Mouse (Mus musculus): ENCODE data around the gene Prss30. TPM values are rescaled to one million over a fixed set of nuclear protein-coding genes. Genes with fewer than 3 reads are reported as not detected.

Gene Prss30
- not detected for polyA plus RNA-seq (2014; fragmentation: Illumina TruSeq; extraction: RNeasy Lipid Tissue Mini Kit (QIAGEN cat#74804); ENCODE audit: low read depth, low replicate concordance)

GRCm38 (mm10) chr17:23980297-23980909 lies at the start of gene Prss30:
Gene Prss30, minus strand, starts transcription at chr17:23980566.

GRCm38 (mm10) chr17:23997901-23998300 lies 17.5 kb upstream of the Prss30 start, which contains the start of gene Prss22:
Gene Prss22, minus strand, starts transcription at chr17:23998100.

GRCm38 (mm10) chr17:23955174-23955573 lies 25.2 kb downstream of the Prss30 start, which contains the start of gene Sbpl:
Gene Sbpl, minus strand, starts transcription at chr17:23955274.

GRCm38 (mm10) chr17:23941372-23941771 lies 39.0 kb downstream of the Prss30 start, which contains the start of gene Sbp:
Gene Sbp, plus strand, starts transcription at chr17:23941672.

Other genes with a start within 250 kb of the Prss30 start
- gene Paqr4, start 239.7 kb downstream of the Prss30 start, polyA plus RNA-seq (2014; fragmentation: Illumina TruSeq; extraction: RNeasy Lipid Tissue Mini Kit (QIAGEN cat#74804); ENCODE audit: low read depth, low replicate concordance), result 0.61 TPM
- not detected for gene Kremen2, start 234.7 kb downstream of the Prss30 start, polyA plus RNA-seq (2014; fragmentation: Illumina TruSeq; extraction: RNeasy Lipid Tissue Mini Kit (QIAGEN cat#74804); ENCODE audit: low read depth, low replicate concordance)
- 1.4 TPM for gene Flywch1, start 209.0 kb downstream of the Prss30 start, polyA plus RNA-seq (2014; fragmentation: Illumina TruSeq; extraction: RNeasy Lipid Tissue Mini Kit (QIAGEN cat#74804); ENCODE audit: low read depth, low replicate concordance)
- not detected for gene Flywch2, start 194.5 kb downstream of the Prss30 start, polyA plus RNA-seq (2014; fragmentation: Illumina TruSeq; extraction: RNeasy Lipid Tissue Mini Kit (QIAGEN cat#74804); ENCODE audit: low read depth, low replicate concordance)
- 42.5 TPM for gene Srrm2, start 190.0 kb downstream of the Prss30 start, polyA plus RNA-seq (2014; fragmentation: Illumina TruSeq; extraction: RNeasy Lipid Tissue Mini Kit (QIAGEN cat#74804); ENCODE audit: low read depth, low replicate concordance)
- 9.9 TPM for gene Elob, start 151.4 kb downstream of the Prss30 start, polyA plus RNA-seq (2014; fragmentation: Illumina TruSeq; extraction: RNeasy Lipid Tissue Mini Kit (QIAGEN cat#74804); ENCODE audit: low read depth, low replicate concordance)
- not detected for gene Prss33, start 144.5 kb downstream of the Prss30 start, polyA plus RNA-seq (2014; fragmentation: Illumina TruSeq; extraction: RNeasy Lipid Tissue Mini Kit (QIAGEN cat#74804); ENCODE audit: low read depth, low replicate concordance)
- gene Prss32, start 136.7 kb downstream of the Prss30 start, polyA plus RNA-seq (2014; fragmentation: Illumina TruSeq; extraction: RNeasy Lipid Tissue Mini Kit (QIAGEN cat#74804); ENCODE audit: low read depth, low replicate concordance), result not detected
- gene Prss41, start 136.4 kb downstream of the Prss30 start, polyA plus RNA-seq (2014; fragmentation: Illumina TruSeq; extraction: RNeasy Lipid Tissue Mini Kit (QIAGEN cat#74804); ENCODE audit: low read depth, low replicate concordance), result not detected
- gene Prss21, start 112.5 kb downstream of the Prss30 start, polyA plus RNA-seq (2014; fragmentation: Illumina TruSeq; extraction: RNeasy Lipid Tissue Mini Kit (QIAGEN cat#74804); ENCODE audit: low read depth, low replicate concordance), result not detected
- gene Dcpp1, start 99.7 kb downstream of the Prss30 start, polyA plus RNA-seq (2014; fragmentation: Illumina TruSeq; extraction: RNeasy Lipid Tissue Mini Kit (QIAGEN cat#74804); ENCODE audit: low read depth, low replicate concordance), result not detected
- gene Dcpp2, start 99.7 kb downstream of the Prss30 start, polyA plus RNA-seq (2014; fragmentation: Illumina TruSeq; extraction: RNeasy Lipid Tissue Mini Kit (QIAGEN cat#74804); ENCODE audit: low read depth, low replicate concordance), result not detected
- gene Dcpp3, start 63.1 kb downstream of the Prss30 start, polyA plus RNA-seq (2014; fragmentation: Illumina TruSeq; extraction: RNeasy Lipid Tissue Mini Kit (QIAGEN cat#74804); ENCODE audit: low read depth, low replicate concordance), result not detected
- not detected for gene Sbp, start 38.9 kb downstream of the Prss30 start, polyA plus RNA-seq (2014; fragmentation: Illumina TruSeq; extraction: RNeasy Lipid Tissue Mini Kit (QIAGEN cat#74804); ENCODE audit: low read depth, low replicate concordance)
- not detected for gene Sbpl, start 25.3 kb downstream of the Prss30 start, polyA plus RNA-seq (2014; fragmentation: Illumina TruSeq; extraction: RNeasy Lipid Tissue Mini Kit (QIAGEN cat#74804); ENCODE audit: low read depth, low replicate concordance)
- not detected for gene Prss22, start 17.5 kb upstream of the Prss30 start, polyA plus RNA-seq (2014; fragmentation: Illumina TruSeq; extraction: RNeasy Lipid Tissue Mini Kit (QIAGEN cat#74804); ENCODE audit: low read depth, low replicate concordance)
- not detected for gene Prss27, start 57.6 kb upstream of the Prss30 start, polyA plus RNA-seq (2014; fragmentation: Illumina TruSeq; extraction: RNeasy Lipid Tissue Mini Kit (QIAGEN cat#74804); ENCODE audit: low read depth, low replicate concordance)
- gene Kctd5, start 92.9 kb upstream of the Prss30 start, polyA plus RNA-seq (2014; fragmentation: Illumina TruSeq; extraction: RNeasy Lipid Tissue Mini Kit (QIAGEN cat#74804); ENCODE audit: low read depth, low replicate concordance), result 7.5 TPM
- gene Pdpk1, start 170.4 kb upstream of the Prss30 start, polyA plus RNA-seq (2014; fragmentation: Illumina TruSeq; extraction: RNeasy Lipid Tissue Mini Kit (QIAGEN cat#74804); ENCODE audit: low read depth, low replicate concordance), result 17.7 TPM
- gene Amdhd2, start 183.2 kb upstream of the Prss30 start, polyA plus RNA-seq (2014; fragmentation: Illumina TruSeq; extraction: RNeasy Lipid Tissue Mini Kit (QIAGEN cat#74804); ENCODE audit: low read depth, low replicate concordance), result not detected
- gene Atp6v0c, start 189.1 kb upstream of the Prss30 start, polyA plus RNA-seq (2014; fragmentation: Illumina TruSeq; extraction: RNeasy Lipid Tissue Mini Kit (QIAGEN cat#74804); ENCODE audit: low read depth, low replicate concordance), result 36.0 TPM
- 7.0 TPM for gene Tbc1d24, start 225.0 kb upstream of the Prss30 start, polyA plus RNA-seq (2014; fragmentation: Illumina TruSeq; extraction: RNeasy Lipid Tissue Mini Kit (QIAGEN cat#74804); ENCODE audit: low read depth, low replicate concordance)
- gene Ntn3, start 229.0 kb upstream of the Prss30 start, polyA plus RNA-seq (2014; fragmentation: Illumina TruSeq; extraction: RNeasy Lipid Tissue Mini Kit (QIAGEN cat#74804); ENCODE audit: low read depth, low replicate concordance), result 0.32 TPM
- gene Tedc2, start 240.3 kb upstream of the Prss30 start, polyA plus RNA-seq (2014; fragmentation: Illumina TruSeq; extraction: RNeasy Lipid Tissue Mini Kit (QIAGEN cat#74804); ENCODE audit: low read depth, low replicate concordance), result 19.8 TPM

Measured in liver, adult 10 weeks (tissue).